Mouse (Mus musculus) midbrain, embryonic 14.5 days (tissue): Measurements from ENCODE around the gene Pgc. TPM values are rescaled to one million over a fixed set of nuclear protein-coding genes. Genes with fewer than 3 reads are reported as not detected.

ENCODE experiments used
- ATAC-seq: fragments of 200-750 bp; cut with Nextera tagmentation; 2 replicates; pipeline ENCODE4 v1.8.0; 2017; ENCODE audit warnings: moderate number of reproducible peaks, moderate library complexity; ENCODE audit not compliant: low FRiP score, low TSS enrichment
- DNase-seq: peaks from one replicate; pipeline ENCODE4 v3.0.0-alpha.2; 2015
- H3K27ac ChIP-seq: fragments of 300-500 bp; sonication (generic); replicated peaks from 2 replicates; pipeline ENCODE4 v1.5.1; 2014; ENCODE audit warnings: mild to moderate bottlenecking, low read depth, low read length, moderate library complexity
- H3K27me3 ChIP-seq: fragments of 300-500 bp; sonication (generic); 2 replicates; pipeline ENCODE4 v1.6.1; 2014; ENCODE audit warnings: low read length, control low read depth, mixed read lengths; ENCODE audit not compliant: control insufficient read depth, insufficient read depth
- H3K36me3 ChIP-seq: fragments of 300-500 bp; sonication (generic); 2 replicates; pipeline ENCODE4 v1.6.1; 2014; ENCODE audit warnings: low read length, control low read depth; ENCODE audit not compliant: control insufficient read depth, insufficient read depth
- H3K4me1 ChIP-seq: fragments of 300-500 bp; sonication (generic); 2 replicates; pipeline ENCODE4 v1.6.1; 2014; ENCODE audit warnings: mild to moderate bottlenecking, antibody characterized with exemption, low read length, control low read depth; ENCODE audit not compliant: control insufficient read depth, insufficient read depth
- H3K4me2 ChIP-seq: fragments of 300-500 bp; sonication (generic); 2 replicates; pipeline ENCODE4 v1.6.1; 2014; ENCODE audit warnings: mild to moderate bottlenecking, low read length, moderate library complexity
- H3K4me3 ChIP-seq: fragments of 300-500 bp; sonication (generic); replicated peaks from 2 replicates; pipeline ENCODE4 v1.5.1; 2014; ENCODE audit warnings: low read depth, low read length
- H3K9ac ChIP-seq: fragments of 300-500 bp; sonication (generic); replicated peaks from 2 replicates; pipeline ENCODE4 v1.6.1; 2014; ENCODE audit warnings: mild to moderate bottlenecking, low read length, moderate library complexity
- H3K9me3 ChIP-seq: fragments of 300-500 bp; sonication (generic); 2 replicates; pipeline ENCODE4 v1.6.1; 2016; ENCODE audit warnings: low read length, control low read depth, mixed read lengths; ENCODE audit not compliant: control insufficient read depth
- WGBS: fragments of 180-500 bp; shearing (Covaris S2); extraction: QIAGEN DNeasy Blood & Tissue Kit; methylation state at CpG from one replicate; pipeline ENCODE4 v1.1.7; 2014; 5-methylcytosine and 5-hydroxymethylcytosine counted together
- polyA plus RNA-seq: library from polyadenylated mRNA; unstranded; fragments of >200 nt; fragmentation: Nextera tagmentation; extraction: Ambion mirVana; gene quantifications from 2 replicates; pipeline ENCODE4 v1.2.1, GENCODE M21; 2014

Pgc gene
- polyA plus RNA-seq, 1 experiment from 2014 or later, result not detected

DNA sequence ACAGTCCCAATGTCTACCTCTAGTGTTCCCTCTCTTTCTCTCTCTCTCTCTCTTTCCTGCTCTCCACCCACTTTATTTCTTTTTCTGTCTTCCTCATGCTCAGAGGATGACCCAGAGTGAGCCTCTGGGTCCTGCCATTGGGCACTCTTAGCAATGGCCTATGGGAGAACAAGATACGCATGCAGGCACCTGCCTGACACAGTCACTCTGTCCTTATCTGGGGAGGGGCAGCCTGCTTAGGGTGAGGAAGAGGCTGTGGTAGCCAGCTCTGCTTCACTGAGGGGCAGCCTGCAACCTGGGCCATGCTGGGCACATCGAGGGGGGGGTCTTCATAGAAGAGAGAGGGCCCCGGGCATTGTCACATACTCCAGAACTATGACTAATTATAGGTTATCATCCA, 23.0 kb downstream of the Pgc start:
- Histone ChIP-seq H3K4me1 (no peaks in the 10 kb centered on the region), H3K36me3 (no peaks in the 10 kb centered on the region), H3K4me3 (no peak overlapping the region), H3K4me2 (no peak overlapping the region), H3K27ac (no peak overlapping the region), H3K27me3 (no peaks in the 10 kb centered on the region), H3K9ac (no peak overlapping the region), H3K9me3 (no peaks in the 10 kb centered on the region)
- ATAC-seq (no peak), DNase-seq (no peak)
- 79% methylated on average over 3 of the region's 3 CpGs for WGBS

DNA sequence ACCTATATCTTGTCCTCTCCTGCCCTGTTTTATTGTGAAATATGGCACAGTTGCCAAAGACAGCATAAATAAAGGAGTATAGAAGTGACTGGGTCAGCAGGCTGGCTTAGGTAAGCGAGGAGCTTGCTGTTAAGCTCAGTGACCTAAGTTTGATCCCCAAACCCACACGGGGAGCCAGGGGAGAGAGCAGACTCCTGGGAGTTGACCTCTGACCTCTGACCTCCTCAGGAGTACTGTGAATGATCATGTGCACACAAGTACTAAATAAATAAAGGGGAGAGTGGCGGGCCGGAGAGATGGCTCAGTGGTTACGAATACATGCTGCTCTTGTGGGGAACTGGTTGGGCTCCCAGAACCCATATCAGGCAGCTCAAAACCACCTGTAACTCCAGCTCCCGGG, 23.5 kb downstream of the Pgc start:
- 60% methylated on average over 6 of the region's 6 CpGs for WGBS
- Histone ChIP-seq H3K27ac (no peak overlapping the region), H3K9ac (no peak overlapping the region), H3K4me1 (no peaks in the 10 kb centered on the region), H3K4me2 (no peak overlapping the region), H3K36me3 (no peaks in the 10 kb centered on the region), H3K9me3 (no peaks in the 10 kb centered on the region), H3K4me3 (no peak overlapping the region), H3K27me3 (no peaks in the 10 kb centered on the region)
- DNase-seq, result no peak
- ATAC-seq, result no peak

DNA sequence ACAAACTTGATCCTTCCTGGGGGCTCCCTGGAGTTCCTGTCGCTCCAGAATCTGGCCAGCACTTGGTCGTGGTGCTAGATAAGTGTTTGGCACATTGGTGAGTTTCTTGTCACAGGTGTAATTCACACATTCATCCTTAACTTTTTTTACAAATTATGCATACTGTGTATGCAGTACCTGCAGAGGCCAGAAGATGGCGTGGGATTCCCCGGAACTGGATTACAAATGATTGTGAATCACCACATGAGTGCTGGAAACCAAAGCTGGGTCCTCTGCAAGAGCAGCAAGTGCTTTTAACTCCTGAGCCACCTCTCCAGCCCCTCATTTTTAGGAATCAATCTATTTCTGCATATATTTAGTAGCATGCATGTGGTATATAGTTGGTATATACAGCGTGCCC, 25.2 kb downstream of the Pgc start:
- DNase-seq (no peak), ATAC-seq (no peak)
- Histone ChIP-seq H3K27ac (no peak overlapping the region), H3K36me3 (no peaks in the 10 kb centered on the region), H3K4me1 (no peaks in the 10 kb centered on the region), H3K9me3 (no peaks in the 10 kb centered on the region), H3K27me3 (no peaks in the 10 kb centered on the region), H3K9ac (no peak overlapping the region), H3K4me2 (no peak overlapping the region), H3K4me3 (no peak overlapping the region)
- WGBS, result 74% methylated on average over 5 of the region's 5 CpGs

GRCm38 (mm10) chr17:47753130-47753775, 26.6 kb downstream of the Pgc start:
- no peak for DNase-seq
- WGBS, result 79% methylated on average over 8 of the region's 8 CpGs
- Histone ChIP-seq H3K36me3 (no peaks in the 10 kb centered on the region), H3K27me3 (no peaks in the 10 kb centered on the region), H3K9me3 (no peaks in the 10 kb centered on the region), H3K4me3 (no peak overlapping the region), H3K9ac (no peak overlapping the region), H3K27ac (no peak overlapping the region), H3K4me2 (no peak overlapping the region), H3K4me1 (no peaks in the 10 kb centered on the region)
- no peak for ATAC-seq

DNA sequence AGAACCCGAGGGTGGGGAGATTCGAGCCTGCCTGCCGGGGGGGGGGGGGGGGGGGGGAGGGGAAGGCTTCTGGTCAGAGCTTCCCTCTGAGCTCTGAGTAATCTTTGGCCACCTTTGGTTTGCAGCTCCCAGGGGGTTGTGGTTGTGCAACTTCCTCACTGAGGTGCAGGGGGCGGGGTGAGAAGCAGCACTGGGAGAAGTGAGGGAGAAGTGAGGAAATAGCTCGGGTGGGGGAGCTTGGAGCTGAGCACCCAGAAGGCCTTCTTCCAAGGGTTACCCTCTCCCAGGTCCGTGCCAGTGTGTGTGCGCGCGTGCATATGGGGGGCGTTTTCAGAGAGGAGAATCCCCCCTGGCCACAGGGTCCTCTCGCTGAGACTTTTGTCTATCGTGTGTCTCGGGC, 27.6 kb downstream of the Pgc start:
- DNase-seq (no peak), ATAC-seq (no peak)
- Histone ChIP-seq H3K4me1 (no peaks in the 10 kb centered on the region), H3K9ac (no peak overlapping the region), H3K4me3 (no peak overlapping the region), H3K9me3 (no peaks in the 10 kb centered on the region), H3K27ac (no peak overlapping the region), H3K4me2 (no peak overlapping the region), H3K27me3 (no peaks in the 10 kb centered on the region), H3K36me3 (no peaks in the 10 kb centered on the region)
- 75% methylated on average over 13 of the region's 13 CpGs for WGBS

GRCm38 (mm10) chr17:47756366-47756765, 29.7 kb downstream of the Pgc start:
- WGBS, result 30% methylated on average over 6 of the region's 6 CpGs
- Histone ChIP-seq H3K36me3 (no peaks in the 10 kb centered on the region), H3K9ac (no peak overlapping the region), H3K4me3 (no peak overlapping the region), H3K27me3 (no peaks in the 10 kb centered on the region), H3K4me2 (no peak overlapping the region), H3K9me3 (no peaks in the 10 kb centered on the region), H3K4me1 (no peaks in the 10 kb centered on the region), H3K27ac (no peak overlapping the region)
- DNase-seq (no peak), ATAC-seq (no peak)

DNA sequence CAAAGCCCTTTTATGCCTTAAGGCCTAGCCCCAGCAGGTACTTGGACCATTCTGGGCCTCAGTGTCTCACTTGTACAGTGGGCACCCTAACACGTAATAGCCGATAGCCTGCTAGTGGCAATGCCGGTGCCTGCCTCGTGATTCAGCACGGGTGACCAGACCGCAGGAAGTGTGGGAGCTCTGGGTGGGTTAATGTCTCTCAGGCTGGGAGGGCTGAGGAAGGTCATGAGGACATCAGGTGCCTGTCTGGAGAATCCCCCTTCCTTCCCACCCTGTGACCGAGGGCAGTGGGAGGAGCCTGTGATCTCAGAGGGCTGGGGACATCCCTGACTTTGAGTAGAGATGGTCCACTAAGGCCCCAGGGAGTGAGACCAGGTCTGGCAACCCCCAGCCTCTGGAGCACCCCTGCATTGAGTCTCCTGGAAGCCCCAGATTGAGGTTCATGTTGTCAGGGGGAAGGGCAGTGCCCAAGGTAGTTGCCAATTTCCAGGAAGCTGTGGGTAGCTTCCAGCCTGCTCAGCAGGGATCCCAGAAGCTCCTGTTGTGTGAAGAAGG, 30.5 kb downstream of the Pgc start:
- no peak for ATAC-seq
- H3K27me3 ChIP-seq, result no peaks in the 10 kb centered on the region
- H3K4me3 ChIP-seq, result no peak overlapping the region
- no peaks in the 10 kb centered on the region for H3K4me1 ChIP-seq
- 83% methylated on average over 7 of the region's 7 CpGs for WGBS
- H3K9me3 ChIP-seq, result no peaks in the 10 kb centered on the region
- H3K36me3 ChIP-seq, result no peaks in the 10 kb centered on the region
- H3K9ac ChIP-seq, result no peak overlapping the region
- H3K4me2 ChIP-seq, result no peak overlapping the region
- no peak overlapping the region for H3K27ac ChIP-seq
- no peak for DNase-seq

GRCm38 (mm10) chr17:47759702-47760410, 33.2 kb downstream of the Pgc start:
- Histone ChIP-seq H3K4me1 (no peaks in the 10 kb centered on the region), H3K27ac (no peak overlapping the region), H3K27me3 (no peaks in the 10 kb centered on the region), H3K4me2 (no peak overlapping the region), H3K9ac (no peak overlapping the region), H3K36me3 (no peaks in the 10 kb centered on the region), H3K9me3 (no peaks in the 10 kb centered on the region), H3K4me3 (no peak overlapping the region)
- WGBS, result 76% methylated on average over 15 of the region's 15 CpGs
- ATAC-seq (no peak), DNase-seq (no peak)

- H3K9me3 ChIP-seq, result no peaks in the 10 kb centered on the region
- H3K9ac ChIP-seq, result no peak overlapping the region
- ATAC-seq, result no peak
- WGBS, result 84% methylated on average over 7 of the region's 7 CpGs
- H3K4me1 ChIP-seq, result no peaks in the 10 kb centered on the region
- H3K4me2 ChIP-seq, result no peak overlapping the region
- H3K4me3 ChIP-seq, result no peak overlapping the region
- H3K27me3 ChIP-seq, result no peaks in the 10 kb centered on the region
- H3K36me3 ChIP-seq, result no peaks in the 10 kb centered on the region
- no peak for DNase-seq
- no peak overlapping the region for H3K27ac ChIP-seq
These were observed 35.4 kb downstream of the Pgc start for GRCm38 (mm10) chr17:47762028-47762427.
